Mouse (Mus musculus) ES-E14 (cell line): ENCODE measurements around the gene Kank1.

Source experiments
- CHD2 ChIP-seq: IDR thresholded peaks from 2 replicates; pipeline ENCODE4 v1.6.1; 2014; ENCODE audit warnings: mild to moderate bottlenecking, low read depth, low read length, inconsistent platforms
- HCFC1 ChIP-seq: IDR thresholded peaks from 2 replicates; pipeline ENCODE4 v1.6.1; 2012; ENCODE audit warnings: low read length, inconsistent platforms, borderline replicate concordance; ENCODE audit not compliant: insufficient read depth
- MAFK ChIP-seq: IDR thresholded peaks from 2 replicates; pipeline ENCODE4 v1.6.1; 2014; ENCODE audit warnings: mild to moderate bottlenecking, low read depth, low read length, inconsistent platforms; ENCODE audit not compliant: insufficient read depth
- ZC3H11A ChIP-seq: IDR thresholded peaks from 2 replicates; pipeline ENCODE4 v1.6.1; 2012; ENCODE audit warnings: low read depth, mild to moderate bottlenecking, inconsistent platforms, low read length, borderline replicate concordance
- ZNF384 ChIP-seq: IDR thresholded peaks from 2 replicates; pipeline ENCODE4 v1.6.1; 2012; ENCODE audit warnings: low read depth, low read length, inconsistent platforms

- TF ChIP-seq CHD2 (no peak), MAFK (peak; percentile 90), ZNF384 (no peak), ZC3H11A (no peak), HCFC1 (no peak)
Observed at GRCm38 (mm10) chr19:25480820-25481219, 244.0 kb downstream of the Kank1 start.
